Mouse (Mus musculus): ENCODE results near the gene Setd4.

- TF ChIP-seq POLR2A (IDR thresholded peaks at IDR 0.05; ENCODE audit: low read depth, low read length) (no peak), CTCF (IDR thresholded peaks at IDR 0.05; ENCODE audit: borderline replicate concordance, insufficient read depth, low read length) (no peak)
Observed at GRCm38 (mm10) chr16:93648441-93649183, 44.7 kb upstream of the Setd4 start.
